Mouse (Mus musculus) liver, postnatal 0 days (tissue): ENCODE data around the gene Efna5.

Source experiments
- CTCF ChIP-seq: sonication (generic); IDR thresholded peaks from 2 replicates; pipeline ENCODE4 v1.5.1; 2016; ENCODE audit warnings: antibody characterized with exemption, low read depth
- EP300 ChIP-seq: IDR thresholded peaks from 2 replicates; pipeline ENCODE4 v1.6.1; 2016; ENCODE audit warnings: antibody characterized with exemption, low read depth, mild to moderate bottlenecking

DNA sequence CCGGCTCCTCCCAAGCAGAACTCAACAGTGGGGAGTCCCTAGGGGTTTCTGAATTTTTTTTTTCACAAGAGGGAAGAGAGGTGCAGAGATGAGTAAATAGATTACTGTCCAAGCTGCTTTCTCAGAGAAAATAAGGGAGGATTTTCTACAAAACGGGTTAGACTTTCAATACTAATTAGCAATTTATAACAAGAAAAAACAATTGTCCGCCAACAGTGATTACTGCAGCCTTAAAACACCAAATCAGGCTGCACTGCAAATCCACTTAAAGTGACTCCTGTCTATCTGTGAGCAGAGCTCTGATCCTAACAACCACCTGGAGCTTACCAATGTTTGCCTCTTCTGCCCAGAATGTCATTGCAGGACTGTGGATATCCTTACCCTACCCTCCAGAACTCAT is 18.1 kb downstream of the Efna5 start:
- TF ChIP-seq CTCF (no peak), EP300 (no peak)
